Mouse (Mus musculus): Measurements from ENCODE around the gene Raf1. TPM values are rescaled to one million over a fixed set of nuclear protein-coding genes. Genes with fewer than 3 reads are reported as not detected.

Raf1 gene
- total and polyA plus RNA-seq, 2 experiments from 2014 or later = 105 to 226 TPM

DNA sequence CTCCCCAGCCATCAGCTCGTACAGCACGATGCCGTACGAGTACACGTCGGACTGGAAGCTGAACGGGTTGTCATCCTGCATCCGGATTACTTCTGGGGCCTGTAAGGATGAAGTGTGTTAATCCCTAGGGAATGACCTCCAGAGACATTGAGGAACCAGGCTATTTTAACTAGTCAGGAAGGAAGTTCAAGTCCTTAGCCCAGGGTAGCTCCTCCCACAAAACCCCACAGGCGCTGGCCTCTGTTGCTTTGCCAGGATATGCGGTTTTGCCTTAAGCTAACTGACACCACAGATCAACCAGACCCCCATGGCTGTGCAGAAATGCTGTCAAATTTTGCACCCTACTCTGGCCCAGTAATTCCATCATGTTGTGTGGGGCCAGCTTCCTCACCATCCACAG, 56.6 kb downstream of the Raf1 start:
- peaks cover 96% of the 10 kb centered on the region for H3K36me3 ChIP-seq (ENCODE audit: insufficient read depth)
- H3K27ac ChIP-seq (ENCODE audit: low read depth, low read length) = no peak overlapping the region
- no peak for TF ChIP-seq CTCF (IDR thresholded peaks at IDR 0.05; ENCODE audit: low read depth)
- ATAC-seq (no peak), DNase-seq (no peak)
- no peaks in the 10 kb centered on the region for H3K9me3 ChIP-seq (ENCODE audit: low read length)
- WGBS = 96% methylated on average over 10 of the region's 10 CpGs
- H3K4me1 ChIP-seq (ENCODE audit: insufficient read depth) = no peaks in the 10 kb centered on the region
- H3K4me2 ChIP-seq (ENCODE audit: low read depth) = no peak overlapping the region
- H3K27me3 ChIP-seq (ENCODE audit: insufficient read depth, low read length) = no peaks in the 10 kb centered on the region
- no peak overlapping the region for H3K9ac ChIP-seq
- H3K4me3 ChIP-seq (ENCODE audit: low read depth, low read length) = no peak overlapping the region

DNA sequence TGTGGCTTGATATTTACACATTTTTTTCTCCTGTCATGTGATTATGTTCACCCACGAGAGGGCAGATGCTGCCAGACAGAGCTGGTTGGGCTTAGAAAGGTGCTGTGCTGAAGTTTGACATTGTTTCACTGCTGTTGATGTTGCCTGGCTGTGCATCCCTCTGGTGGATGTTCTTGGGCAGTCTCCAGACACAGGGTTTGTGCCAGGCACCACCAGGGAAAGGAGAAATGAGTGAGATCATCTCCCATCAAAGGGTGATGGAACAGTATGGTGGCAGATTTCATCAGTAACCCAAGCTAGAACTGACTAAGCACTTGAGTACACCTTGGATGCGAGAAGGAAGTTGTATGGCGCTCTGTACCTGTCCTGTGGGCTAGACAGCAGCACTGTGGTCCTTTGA, 60.5 kb downstream of the Raf1 start:
- Histone ChIP-seq H3K4me2 (ENCODE audit: low read depth) (no peak overlapping the region), H3K4me3 (ENCODE audit: low read depth, low read length) (no peak overlapping the region), H3K36me3 (ENCODE audit: insufficient read depth) (peaks cover 95% of the 10 kb centered on the region), H3K9ac (no peak overlapping the region), H3K27ac (ENCODE audit: low read depth, low read length) (no peak overlapping the region), H3K9me3 (ENCODE audit: low read length) (no peaks in the 10 kb centered on the region), H3K27me3 (ENCODE audit: insufficient read depth, low read length) (no peaks in the 10 kb centered on the region), H3K4me1 (ENCODE audit: insufficient read depth) (no peaks in the 10 kb centered on the region)
- WGBS = 88% methylated on average over 3 of the region's 3 CpGs
- TF ChIP-seq CTCF (IDR thresholded peaks at IDR 0.05; ENCODE audit: low read depth) = no peak; the same call in 1 of the 2 replicates
- DNase-seq (no peak), ATAC-seq (no peak)

GRCm38 (mm10) chr6:115613793-115614192, 62.6 kb downstream of the Raf1 start:
- Histone ChIP-seq H3K4me2 (ENCODE audit: low read depth) (no peak overlapping the region), H3K27me3 (ENCODE audit: insufficient read depth, low read length) (no peaks in the 10 kb centered on the region), H3K27ac (ENCODE audit: low read depth, low read length) (no peak overlapping the region), H3K4me3 (ENCODE audit: low read depth, low read length) (no peak overlapping the region), H3K4me1 (ENCODE audit: insufficient read depth) (no peaks in the 10 kb centered on the region), H3K36me3 (ENCODE audit: insufficient read depth) (peaks cover 88% of the 10 kb centered on the region), H3K9ac (no peak overlapping the region), H3K9me3 (ENCODE audit: low read length) (no peaks in the 10 kb centered on the region)
- TF ChIP-seq CTCF (IDR thresholded peaks at IDR 0.05; ENCODE audit: low read depth) = no peak
- no peak for ATAC-seq
- DNase-seq = no peak

DNA sequence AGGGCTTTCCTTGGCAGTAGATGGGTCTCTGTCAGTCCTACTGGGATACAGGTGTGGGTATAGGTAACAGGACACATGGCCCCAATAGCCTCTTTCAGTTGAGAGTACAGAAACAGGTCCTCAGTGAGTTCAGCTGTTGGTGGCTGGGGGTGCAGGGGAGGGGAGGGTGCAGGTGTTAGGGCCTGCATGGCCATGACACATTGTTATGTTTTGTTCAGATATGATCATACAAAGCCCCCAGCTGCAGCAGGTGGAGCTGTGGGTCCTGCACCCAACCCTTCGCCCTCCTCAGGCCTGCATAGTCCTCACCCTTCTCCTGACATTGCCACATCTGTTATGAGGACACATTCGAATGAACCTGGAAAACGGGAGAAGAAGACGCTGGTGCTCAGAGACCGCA, 66.1 kb downstream of the Raf1 start:
- H3K4me2 ChIP-seq (ENCODE audit: low read depth) = no peak overlapping the region
- H3K36me3 ChIP-seq (ENCODE audit: insufficient read depth) = peaks cover 58% of the 10 kb centered on the region
- H3K4me1 ChIP-seq (ENCODE audit: insufficient read depth) = no peaks in the 10 kb centered on the region
- no peak overlapping the region for H3K9ac ChIP-seq
- H3K9me3 ChIP-seq (ENCODE audit: low read length) = no peaks in the 10 kb centered on the region
- TF ChIP-seq CTCF (IDR thresholded peaks at IDR 0.05; ENCODE audit: low read depth) = no peak
- WGBS = 92% methylated on average over 5 of the region's 5 CpGs
- no peak for DNase-seq
- H3K27ac ChIP-seq (ENCODE audit: low read depth, low read length) = no peak overlapping the region
- no peaks in the 10 kb centered on the region for H3K27me3 ChIP-seq (ENCODE audit: insufficient read depth, low read length)
- ATAC-seq = no peak
- no peak overlapping the region for H3K4me3 ChIP-seq (ENCODE audit: low read depth, low read length)

GRCm38 (mm10) chr6:115609121-115609520, 67.3 kb downstream of the Raf1 start:
- no peak overlapping the region for H3K4me2 ChIP-seq (ENCODE audit: low read depth)
- WGBS = 75% methylated on average over 3 of the region's 3 CpGs
- ATAC-seq (peak; percentile 27; the same call in 1 of the 2 replicates), DNase-seq (peak; percentile 37)
- no peaks in the 10 kb centered on the region for H3K4me1 ChIP-seq (ENCODE audit: insufficient read depth)
- H3K9ac ChIP-seq = no peak overlapping the region
- no peak overlapping the region for H3K4me3 ChIP-seq (ENCODE audit: low read depth, low read length)
- H3K27ac ChIP-seq (ENCODE audit: low read depth, low read length) = no peak overlapping the region
- H3K27me3 ChIP-seq (ENCODE audit: insufficient read depth, low read length) = no peaks in the 10 kb centered on the region
- peak; percentile 65 for TF ChIP-seq CTCF (IDR thresholded peaks at IDR 0.05; ENCODE audit: low read depth)
- H3K9me3 ChIP-seq (ENCODE audit: low read length) = no peaks in the 10 kb centered on the region
- H3K36me3 ChIP-seq (ENCODE audit: insufficient read depth) = peaks cover 48% of the 10 kb centered on the region

DNA sequence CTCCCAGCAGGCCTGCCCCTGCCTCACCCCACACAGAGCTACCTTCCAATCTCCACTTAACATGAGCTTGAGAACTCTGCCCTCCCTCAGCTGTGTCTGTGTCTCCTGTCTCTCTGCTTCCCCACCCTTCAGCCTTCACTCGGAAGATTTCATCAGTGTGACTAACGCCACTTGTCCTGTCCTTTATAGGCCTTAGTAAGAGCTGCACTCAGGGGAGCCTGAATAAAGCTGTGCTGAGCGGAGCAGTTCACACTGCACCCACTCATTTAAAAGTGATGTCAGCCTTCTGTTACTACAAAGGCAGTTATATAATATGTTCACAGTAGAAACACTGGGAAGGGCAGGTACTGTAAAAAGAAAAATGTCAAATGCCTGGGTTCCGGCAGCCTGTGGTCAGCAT, 69.0 kb downstream of the Raf1 start:
- Histone ChIP-seq H3K27me3 (ENCODE audit: insufficient read depth, low read length) (no peaks in the 10 kb centered on the region), H3K4me3 (ENCODE audit: low read depth, low read length) (no peak overlapping the region), H3K36me3 (ENCODE audit: insufficient read depth) (peaks cover 32% of the 10 kb centered on the region), H3K27ac (ENCODE audit: low read depth, low read length) (no peak overlapping the region), H3K4me2 (ENCODE audit: low read depth) (no peak overlapping the region), H3K9me3 (ENCODE audit: low read length) (no peaks in the 10 kb centered on the region), H3K9ac (no peak overlapping the region), H3K4me1 (ENCODE audit: insufficient read depth) (no peaks in the 10 kb centered on the region)
- WGBS = 68% methylated on average over 4 of the region's 4 CpGs
- no peak for ATAC-seq
- TF ChIP-seq CTCF (IDR thresholded peaks at IDR 0.05; ENCODE audit: low read depth) = no peak
- no peak for DNase-seq

- WGBS = 96% methylated on average over 1 of the region's 1 CpGs
- no peak overlapping the region for H3K4me3 ChIP-seq (ENCODE audit: low read depth, low read length)
- peaks cover 22% of the 10 kb centered on the region for H3K36me3 ChIP-seq (ENCODE audit: insufficient read depth)
- H3K27ac ChIP-seq (ENCODE audit: low read depth, low read length) = no peak overlapping the region
- no peak for ATAC-seq
- no peaks in the 10 kb centered on the region for H3K4me1 ChIP-seq (ENCODE audit: insufficient read depth)
- no peak for TF ChIP-seq CTCF (IDR thresholded peaks at IDR 0.05; ENCODE audit: low read depth)
- DNase-seq = no peak
- no peak overlapping the region for H3K9ac ChIP-seq
- no peaks in the 10 kb centered on the region for H3K9me3 ChIP-seq (ENCODE audit: low read length)
- no peak overlapping the region for H3K4me2 ChIP-seq (ENCODE audit: low read depth)
- no peaks in the 10 kb centered on the region for H3K27me3 ChIP-seq (ENCODE audit: insufficient read depth, low read length)
Observed at GRCm38 (mm10) chr6:115606461-115606860, 70.0 kb downstream of the Raf1 start.
